Mouse (Mus musculus) stomach, embryonic 14.5 days (tissue): ENCODE results near the gene Slc2a5. TPM values are rescaled to one million over a fixed set of nuclear protein-coding genes. Genes with fewer than 3 reads are reported as not detected.

ENCODE experiments used
- ATAC-seq: fragments of 200-750 bp; cut with Nextera tagmentation; 2 replicates; pipeline ENCODE4 v1.8.0; 2017; ENCODE audit warnings: low read depth, moderate TSS enrichment; ENCODE audit not compliant: insufficient number of reproducible peaks, insufficient read depth, low FRiP score
- H3K27ac ChIP-seq: fragments of 300-500 bp; sonication (generic); 2 replicates; pipeline ENCODE4 v1.5.1; 2014; ENCODE audit warnings: mild to moderate bottlenecking, low read length, moderate library complexity, mixed read lengths
- H3K27me3 ChIP-seq: fragments of 300-500 bp; sonication (generic); 2 replicates; pipeline ENCODE4 v1.6.1; 2014; ENCODE audit warnings: low read length, control low read depth, mixed read lengths; ENCODE audit not compliant: control insufficient read depth, insufficient read depth
- H3K36me3 ChIP-seq: fragments of 300-500 bp; sonication (generic); 2 replicates; pipeline ENCODE4 v1.6.1; 2014; ENCODE audit warnings: mild to moderate bottlenecking, control low read depth, low read length, moderate library complexity, mixed read lengths; ENCODE audit not compliant: control insufficient read depth, insufficient read depth
- H3K4me1 ChIP-seq: fragments of 300-500 bp; sonication (generic); 2 replicates; pipeline ENCODE4 v1.6.1; 2014; ENCODE audit warnings: low read length, control low read depth, mixed read lengths; ENCODE audit not compliant: control insufficient read depth, insufficient read depth
- H3K4me2 ChIP-seq: fragments of 300-500 bp; sonication (generic); replicated peaks from 2 replicates; pipeline ENCODE4 v1.6.1; 2014; ENCODE audit warnings: low read depth, low read length, control low read depth
- H3K4me3 ChIP-seq: fragments of 300-500 bp; sonication (generic); 2 replicates; pipeline ENCODE4 v1.5.1; 2014; ENCODE audit warnings: low read depth, low read length, control low read depth
- H3K9ac ChIP-seq: fragments of 300-500 bp; sonication (generic); replicated peaks from 2 replicates; pipeline ENCODE4 v1.6.1; 2014; ENCODE audit warnings: low read depth, mild to moderate bottlenecking, control low read depth, low read length, moderate library complexity, mixed read lengths
- H3K9me3 ChIP-seq: fragments of 300-500 bp; sonication (generic); 2 replicates; pipeline ENCODE4 v1.6.1; 2016; ENCODE audit warnings: low read depth, low read length, control low read depth; ENCODE audit not compliant: control insufficient read depth
- WGBS: fragments of 180-500 bp; shearing (Covaris S2); extraction: QIAGEN DNeasy Blood & Tissue Kit; methylation state at CpG from one replicate; pipeline ENCODE4 v1.1.7; 2014; 5-methylcytosine and 5-hydroxymethylcytosine counted together
- polyA plus RNA-seq: library from polyadenylated mRNA; unstranded; fragments of >200 nt; fragmentation: Nextera tagmentation; extraction: Ambion mirVana; gene quantifications from 2 replicates; pipeline ENCODE4 v1.2.1, GENCODE M21; 2014

The Slc2a5 gene
- polyA plus RNA-seq, 1 experiment from 2014 or later, result 1.1 TPM

DNA sequence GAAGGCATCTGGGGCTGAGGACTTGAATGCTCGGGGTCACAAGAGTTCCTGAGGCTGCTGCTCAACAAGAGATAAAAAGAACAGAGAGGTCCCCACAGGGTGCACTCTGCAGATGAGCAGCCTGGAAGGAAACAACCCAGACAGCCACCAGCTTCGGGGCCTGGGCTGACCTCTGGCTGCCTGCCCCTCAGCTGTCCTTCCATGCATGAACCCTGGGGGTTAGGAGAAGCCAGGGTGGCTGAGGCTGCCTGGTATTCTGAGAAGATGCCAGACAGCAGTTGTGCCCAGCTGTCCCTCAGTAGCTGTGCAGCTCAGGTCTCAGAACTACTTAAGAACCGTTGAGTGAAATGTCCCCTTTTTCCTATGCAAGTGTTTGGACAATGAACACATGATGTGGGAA, 3.4 kb downstream of the Slc2a5 start:
- Histone ChIP-seq H3K27ac (no peak overlapping the region), H3K27me3 (no peaks in the 10 kb centered on the region)
- WGBS, result 53% methylated on average over 3 of the region's 3 CpGs

GRCm38 (mm10) chr4:150126373-150126772, 7.3 kb downstream of the Slc2a5 start:
- H3K4me3 ChIP-seq, result no peak overlapping the region
- H3K4me1 ChIP-seq, result no peaks in the 10 kb centered on the region
- no peaks in the 10 kb centered on the region for H3K36me3 ChIP-seq
- ATAC-seq, result no peak
- H3K9ac ChIP-seq, result no peak overlapping the region
- no peaks in the 10 kb centered on the region for H3K27me3 ChIP-seq
- no peak overlapping the region for H3K27ac ChIP-seq
- WGBS, result 90% methylated on average over 5 of the region's 5 CpGs
- H3K4me2 ChIP-seq, result no peak overlapping the region
- no peaks in the 10 kb centered on the region for H3K9me3 ChIP-seq

More for the DNA sequence above, 3.4 kb downstream of the Slc2a5 start:
- Histone ChIP-seq H3K4me1 (peaks cover 4% of the 10 kb centered on the region; the same call in 1 of the 2 replicates), H3K9me3 (no peaks in the 10 kb centered on the region), H3K9ac (no peak overlapping the region), H3K4me2 (no peak overlapping the region), H3K36me3 (no peaks in the 10 kb centered on the region), H3K4me3 (no peak overlapping the region)
- no peak for ATAC-seq

GRCm38 (mm10) chr4:150127894-150128293, 8.8 kb downstream of the Slc2a5 start:
- Histone ChIP-seq H3K9me3 (no peaks in the 10 kb centered on the region), H3K4me2 (no peak overlapping the region), H3K27ac (no peak overlapping the region), H3K4me1 (no peaks in the 10 kb centered on the region), H3K9ac (no peak overlapping the region), H3K4me3 (no peak overlapping the region), H3K27me3 (no peaks in the 10 kb centered on the region), H3K36me3 (no peaks in the 10 kb centered on the region)
- ATAC-seq, result no peak
- 87% methylated on average over 7 of the region's 7 CpGs for WGBS

DNA sequence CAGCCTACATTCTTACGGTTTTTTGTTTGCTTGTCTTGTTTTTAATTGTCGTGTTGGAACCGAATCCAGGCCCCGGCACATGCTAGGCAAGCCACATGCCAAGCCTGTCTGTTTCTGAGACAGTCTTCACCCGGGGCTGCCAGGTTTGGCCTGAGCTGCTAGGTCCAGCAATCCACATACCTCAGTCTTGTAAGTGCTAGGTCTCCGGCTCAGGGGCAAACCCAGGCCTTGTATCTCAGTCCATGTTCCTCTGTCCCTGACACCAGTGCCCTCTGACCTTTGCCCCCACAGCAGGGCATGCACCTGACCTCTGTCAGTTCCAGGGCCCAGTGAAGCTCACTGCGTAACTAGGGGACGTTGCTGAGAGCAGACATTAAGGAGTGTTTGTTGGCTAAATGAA, 9.5 kb downstream of the Slc2a5 start:
- ATAC-seq, result no peak
- Histone ChIP-seq H3K9me3 (no peaks in the 10 kb centered on the region), H3K27me3 (no peaks in the 10 kb centered on the region), H3K27ac (no peak overlapping the region), H3K9ac (no peak overlapping the region), H3K4me3 (no peak overlapping the region), H3K4me2 (no peak overlapping the region), H3K36me3 (no peaks in the 10 kb centered on the region), H3K4me1 (no peaks in the 10 kb centered on the region)
- WGBS, result 79% methylated on average over 8 of the region's 8 CpGs

- H3K36me3 ChIP-seq, result no peaks in the 10 kb centered on the region
- no peaks in the 10 kb centered on the region for H3K4me1 ChIP-seq
- H3K27me3 ChIP-seq, result no peaks in the 10 kb centered on the region
- H3K4me3 ChIP-seq, result no peak overlapping the region
- H3K9me3 ChIP-seq, result no peaks in the 10 kb centered on the region
- no peak overlapping the region for H3K9ac ChIP-seq
- WGBS, result 14% methylated on average over 2 of the region's 2 CpGs
- H3K4me2 ChIP-seq, result no peak overlapping the region
- no peak overlapping the region for H3K27ac ChIP-seq
- no peak for ATAC-seq
These were observed 11.6 kb downstream of the Slc2a5 start for GRCm38 (mm10) chr4:150130661-150131060.

- ATAC-seq, result peak; percentile 19; the same call in 1 of the 2 replicates
- H3K9me3 ChIP-seq, result no peaks in the 10 kb centered on the region
- no peaks in the 10 kb centered on the region for H3K36me3 ChIP-seq
- H3K4me3 ChIP-seq, result peak overlapping the region; percentile 11; the same call in 1 of the 2 replicates
- WGBS, result 26% methylated on average over 24 of the region's 24 CpGs
- H3K9ac ChIP-seq, result no peak overlapping the region
- peak overlapping the region; percentile 47 for H3K4me2 ChIP-seq
- no peaks in the 10 kb centered on the region for H3K27me3 ChIP-seq
- no peaks in the 10 kb centered on the region for H3K4me1 ChIP-seq
- no peak overlapping the region for H3K27ac ChIP-seq
These were observed 13.7 kb downstream of the Slc2a5 start for GRCm38 (mm10) chr4:150132692-150133271.

DNA sequence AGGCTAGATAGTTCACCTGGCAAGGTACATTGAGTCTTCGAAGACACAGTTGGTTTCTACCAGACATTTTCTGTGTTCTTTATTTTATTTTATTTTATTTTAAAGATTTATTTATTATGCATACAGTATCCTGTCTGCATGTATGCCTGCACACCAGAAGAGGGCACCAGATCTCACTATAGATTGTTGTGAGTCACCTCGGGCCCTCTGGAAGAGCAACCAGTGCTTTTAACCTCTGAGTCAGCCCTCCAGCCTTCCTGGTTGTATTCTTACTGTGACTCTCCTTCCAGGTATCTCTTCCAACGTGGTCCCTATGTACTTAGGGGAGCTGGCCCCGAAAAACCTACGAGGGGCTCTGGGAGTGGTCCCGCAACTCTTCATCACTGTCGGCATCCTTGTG, 16.2 kb downstream of the Slc2a5 start:
- no peaks in the 10 kb centered on the region for H3K36me3 ChIP-seq
- H3K4me1 ChIP-seq, result no peaks in the 10 kb centered on the region
- no peaks in the 10 kb centered on the region for H3K27me3 ChIP-seq
- no peak overlapping the region for H3K27ac ChIP-seq
- 77% methylated on average over 7 of the region's 7 CpGs for WGBS
- H3K9ac ChIP-seq, result no peak overlapping the region
- H3K4me3 ChIP-seq, result no peak overlapping the region
- no peaks in the 10 kb centered on the region for H3K9me3 ChIP-seq
- no peak overlapping the region for H3K4me2 ChIP-seq
- no peak for ATAC-seq

GRCm38 (mm10) chr4:150136693-150137092, 17.6 kb downstream of the Slc2a5 start:
- H3K36me3 ChIP-seq, result no peaks in the 10 kb centered on the region
- no peak overlapping the region for H3K4me2 ChIP-seq
- no peak overlapping the region for H3K4me3 ChIP-seq
- no peaks in the 10 kb centered on the region for H3K4me1 ChIP-seq
- WGBS, result 7% methylated on average over 10 of the region's 10 CpGs
- H3K9ac ChIP-seq, result no peak overlapping the region
- H3K9me3 ChIP-seq, result no peaks in the 10 kb centered on the region
- H3K27ac ChIP-seq, result no peak overlapping the region
- H3K27me3 ChIP-seq, result no peaks in the 10 kb centered on the region
- no peak for ATAC-seq
